Mouse (Mus musculus) hematopoietic stem cell, adult 5-6 weeks (primary cell): ENCODE measurements at regions not wholly inside any gene's neighbourhood (a gene's known extent, or its start where the extent isn't known, plus 50 kb on each side); places are given as distances from the start of the nearest gene placed in this dataset.

Experiments
- ATAC-seq, 2 experiments: fragments of 125-278 bp in 1 of 2; replicated peaks in 1 of 2; 2 replicates each; pipeline ENCODE4 v1.8.0; 2016 to 2017; ENCODE audit warnings: inconsistent platforms in 2 of 2, mild to moderate bottlenecking in 2 of 2, moderate number of reproducible peaks in 2 of 2, low read depth in 1 of 2, moderate TSS enrichment in 1 of 2; ENCODE audit not compliant: low FRiP score in 2 of 2, poor library complexity in 2 of 2, severe bottlenecking in 2 of 2, insufficient read depth in 1 of 2, low TSS enrichment in 1 of 2

GRCm38 (mm10) chr12:109662179-109662578 is 62.0 kb upstream of the Rtl1 start:
- no peak for ATAC-seq

GRCm38 (mm10) chr12:109674766-109675165 is 74.6 kb upstream of the Rtl1 start:
- ATAC-seq: no peak

GRCm38 (mm10) chr12:109694046-109694445 is 93.9 kb upstream of the Rtl1 start:
- ATAC-seq: no peak

- ATAC-seq: no peak
These were observed 94.8 kb upstream of the Rtl1 start for GRCm38 (mm10) chr12:109694801-109695430.

GRCm38 (mm10) chr12:109706820-109707219 is 106.7 kb upstream of the Rtl1 start:
- ATAC-seq: no peak

- no peak for ATAC-seq
These were observed 109.5 kb upstream of the Rtl1 start for GRCm38 (mm10) chr12:109709661-109710060.

- ATAC-seq: no peak
These were observed 111.3 kb upstream of the Rtl1 start for GRCm38 (mm10) chr12:109711392-109711791.

- no peak for ATAC-seq
These were observed 111.8 kb upstream of the Rtl1 start for GRCm38 (mm10) chr12:109711946-109712345.

GRCm38 (mm10) chr12:109712386-109712785 is 112.3 kb upstream of the Rtl1 start:
- no peak for ATAC-seq

GRCm38 (mm10) chr12:109713041-109713440 is 112.9 kb upstream of the Rtl1 start:
- no peak for ATAC-seq

GRCm38 (mm10) chr12:109714061-109714460 is 113.9 kb upstream of the Rtl1 start:
- ATAC-seq: no peak

GRCm38 (mm10) chr12:109716991-109717390 is 116.9 kb upstream of the Rtl1 start:
- no peak for ATAC-seq

GRCm38 (mm10) chr12:109718036-109718435 is 117.9 kb upstream of the Rtl1 start:
- ATAC-seq: no peak

GRCm38 (mm10) chr12:109738201-109738600 is 138.1 kb upstream of the Rtl1 start:
- no peak for ATAC-seq

- no peak for ATAC-seq
These were observed 138.8 kb upstream of the Rtl1 start for GRCm38 (mm10) chr12:109738911-109739310.

- ATAC-seq: no peak
These were observed 142.4 kb upstream of the Rtl1 start for GRCm38 (mm10) chr12:109742486-109742885.

GRCm38 (mm10) chr12:109743036-109743650 is 143.0 kb upstream of the Rtl1 start:
- no peak for ATAC-seq

GRCm38 (mm10) chr12:109744186-109744585 is 144.1 kb upstream of the Rtl1 start:
- ATAC-seq: no peak
